Mouse (Mus musculus) liver, postnatal 0 days (tissue): ENCODE measurements around the gene Ubxn6.

Source experiments
- CTCF ChIP-seq: sonication (generic); IDR thresholded peaks from 2 replicates; pipeline ENCODE4 v1.5.1; 2016; ENCODE audit warnings: antibody characterized with exemption, low read depth
- EP300 ChIP-seq: IDR thresholded peaks from 2 replicates; pipeline ENCODE4 v1.6.1; 2016; ENCODE audit warnings: antibody characterized with exemption, low read depth, mild to moderate bottlenecking

GRCm38 (mm10) chr17:56092794-56093193 lies 18.0 kb upstream of the Ubxn6 start:
- TF ChIP-seq CTCF (no peak), EP300 (no peak)
